Mouse (Mus musculus) spleen, adult 2 months (tissue): ENCODE data around the gene Gm43302.

Experiments
- CTCF ChIP-seq: fragments of 200-500 bp; IDR thresholded peaks from 2 replicates; pipeline ENCODE4 v1.5.1; 2011; ENCODE audit warnings: mild to moderate bottlenecking, inconsistent platforms; ENCODE audit not compliant: insufficient read depth, insufficient read length, insufficient replicate concordance; ENCODE audit errors: extremely low read depth
- POLR2A ChIP-seq: fragments of 200-500 bp; IDR thresholded peaks from 2 replicates; pipeline ENCODE4 v1.6.1; 2011; ENCODE audit warnings: low read depth, low read length, inconsistent platforms

DNA sequence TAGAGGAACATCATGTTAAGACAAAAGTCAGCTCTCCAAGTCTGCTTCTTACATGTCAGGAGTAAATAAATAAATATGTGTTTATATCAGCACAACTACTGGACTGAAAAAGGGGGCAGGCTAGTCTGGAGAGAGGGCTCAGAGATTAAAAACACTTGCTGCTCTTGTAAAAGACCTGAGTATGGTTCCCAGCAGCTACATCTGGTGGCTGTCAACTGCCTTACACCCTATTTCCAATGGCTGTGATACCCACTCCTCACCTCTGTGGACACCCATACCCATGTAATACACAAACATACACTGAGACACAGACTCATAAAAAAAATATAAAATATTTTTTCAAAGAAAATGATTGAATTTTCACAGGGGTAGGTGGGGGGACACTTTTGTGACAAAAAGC lies 41.0 kb downstream of the Gm43302 start:
- no peak for TF ChIP-seq POLR2A
- TF ChIP-seq CTCF = no peak
